Mouse (Mus musculus) left cerebral cortex, postnatal 10 days (tissue): Measurements from ENCODE around the gene Pbrm1. TPM values are rescaled to one million over a fixed set of nuclear protein-coding genes. Genes with fewer than 3 reads are reported as not detected.
A peak's percentile ranks its signal among the peaks of the same experiment; 100 is the strongest.

Source experiments
- DNase-seq, 2 experiments: peaks; one replicate each; pipeline ENCODE4 v3.0.0; 2021 to 2022; ENCODE audit warnings: low spot score in 2 of 2, mixed read lengths in 1 of 2; ENCODE audit errors: extremely low spot score in 1 of 2
- intact Hi-C: fragments of 180-260 bp; cut with DNase I; formaldehyde crosslinking; loops from one replicate; pipeline ENCODE4 v1.15.1; 2025
- total RNA-seq, 2 experiments: library from RNA; stranded (reverse); gene quantifications; 2 replicates each; pipeline ENCODE4 v1.2.3; 2021

Gene Pbrm1
- total RNA-seq = 10 to 100 TPM; 66.7 to 72.3 TPM

GRCm38 (mm10) chr14:31018860-31019291, at the start of gene Pbrm1, which contains the start of gene Gnl3:
Gene Pbrm1, plus strand, starts transcription at chr14:31019138.
Gene Gnl3, minus strand, starts transcription at chr14:31019152.
- intact Hi-C loops = loop anchor here (10.0 kb wide), 1 partner anchor 166 kb away; no protein-coding TSS in a partner anchor
- peak; percentile 97 to 98 for DNase-seq

GRCm38 (mm10) chr14:30974204-30974603, 44.7 kb upstream of the Pbrm1 start:
- peak; percentile 29 to 56 for DNase-seq
- intact Hi-C loops = no loop called here

- intact Hi-C loops = no loop called here
- no peak for DNase-seq
Observed at GRCm38 (mm10) chr14:30976222-30976621, 42.7 kb upstream of the Pbrm1 start.

- intact Hi-C loops = no loop called here
Observed at GRCm38 (mm10) chr14:30996417-30996816, 22.5 kb upstream of the Pbrm1 start.

GRCm38 (mm10) chr14:31000356-31000755, 18.6 kb upstream of the Pbrm1 start:
- no peak for DNase-seq
- intact Hi-C loops = no loop called here

More at GRCm38 (mm10) chr14:30996417-30996816, 22.5 kb upstream of the Pbrm1 start:
- no peak for DNase-seq

GRCm38 (mm10) chr14:31000816-31001306, 18.1 kb upstream of the Pbrm1 start:
- intact Hi-C loops = no loop called here
- no peak for DNase-seq

- DNase-seq = peak; percentile 74 to 92
- intact Hi-C loops = no loop called here
Observed at GRCm38 (mm10) chr14:31001307-31002205, 17.4 kb upstream of the Pbrm1 start, which contains the start of the genes Glt8d1 and Spcs1. Gene Glt8d1, plus strand, starts transcription at chr14:31001400. Gene Spcs1, minus strand, starts transcription at chr14:31001672.

- intact Hi-C loops = no loop called here
Observed at GRCm38 (mm10) chr14:31004527-31004926, 14.4 kb upstream of the Pbrm1 start.

GRCm38 (mm10) chr14:31006779-31007178, 12.2 kb upstream of the Pbrm1 start:
- intact Hi-C loops = no loop called here
- DNase-seq = no peak

More at GRCm38 (mm10) chr14:31004527-31004926, 14.4 kb upstream of the Pbrm1 start:
- DNase-seq = no peak

- intact Hi-C loops = loop anchor here (10.0 kb wide), 1 partner anchor 173 kb away; no protein-coding TSS in a partner anchor
- DNase-seq = no peak
Observed at GRCm38 (mm10) chr14:31011588-31011987, 7.3 kb upstream of the Pbrm1 start.

- intact Hi-C loops = loop anchor here (10.0 kb wide), 1 partner anchor 171 kb away; no protein-coding TSS in a partner anchor
Observed at GRCm38 (mm10) chr14:31013928-31014327, 5.0 kb upstream of the Pbrm1 start.

GRCm38 (mm10) chr14:31016063-31016462, 2.9 kb upstream of the Pbrm1 start:
- no peak for DNase-seq
- intact Hi-C loops = loop anchor here (10.0 kb wide), 1 partner anchor 169 kb away; no protein-coding TSS in a partner anchor

More at GRCm38 (mm10) chr14:31013928-31014327, 5.0 kb upstream of the Pbrm1 start:
- DNase-seq = no peak

- DNase-seq = no peak
- intact Hi-C loops = loop anchor here (10.0 kb wide), 1 partner anchor 167 kb away; no protein-coding TSS in a partner anchor
Observed at GRCm38 (mm10) chr14:31017854-31018253, 1.1 kb upstream of the Pbrm1 start.

- intact Hi-C loops = loop anchor here (10.0 kb wide), 1 partner anchor 165 kb away; no protein-coding TSS in a partner anchor
Observed at GRCm38 (mm10) chr14:31019331-31020205, 630 bp downstream of the Pbrm1 start.

GRCm38 (mm10) chr14:31022579-31022978, 3.6 kb downstream of the Pbrm1 start:
- DNase-seq = no peak
- intact Hi-C loops = no loop called here

More at GRCm38 (mm10) chr14:31019331-31020205, 630 bp downstream of the Pbrm1 start:
- peak in 1 of 2 experiments; percentile 89 for DNase-seq

- intact Hi-C loops = loop anchor here (5.0 kb wide), 1 partner anchor 37 kb away; no protein-coding TSS in a partner anchor
- no peak for DNase-seq
Observed at GRCm38 (mm10) chr14:31025785-31026184, 6.8 kb downstream of the Pbrm1 start.

GRCm38 (mm10) chr14:31045296-31045695, 26.4 kb downstream of the Pbrm1 start:
- intact Hi-C loops = loop anchor here (10.0 kb wide), 1 partner anchor 140 kb away; no protein-coding TSS in a partner anchor
- no peak for DNase-seq

- intact Hi-C loops = loop anchor here (10.0 kb wide), 1 partner anchor 139 kb away; no protein-coding TSS in a partner anchor
Observed at GRCm38 (mm10) chr14:31045817-31046216, 26.9 kb downstream of the Pbrm1 start.

More at GRCm38 (mm10) chr14:31045817-31046216, 26.9 kb downstream of the Pbrm1 start:
- DNase-seq = no peak
